Mouse (Mus musculus) urinary bladder, postnatal 36 days (tissue): Measurements from ENCODE around the gene Borcs7.
"Not testable (repeated sequence)": the region's sequence is repeated elsewhere in the genome, so short reads cannot be mapped to it uniquely, and the experiment has no call there.

Experiments
- DNase-seq, 2 experiments: peaks; one replicate each; pipeline ENCODE4 v3.0.0; 2022; ENCODE audit warnings: low spot score in 2 of 2, mixed read lengths in 1 of 2

Gene Borcs7

GRCm38 (mm10) chr19:46710614-46711013, 20.9 kb downstream of the Borcs7 start:
- DNase-seq: no peak

DNA sequence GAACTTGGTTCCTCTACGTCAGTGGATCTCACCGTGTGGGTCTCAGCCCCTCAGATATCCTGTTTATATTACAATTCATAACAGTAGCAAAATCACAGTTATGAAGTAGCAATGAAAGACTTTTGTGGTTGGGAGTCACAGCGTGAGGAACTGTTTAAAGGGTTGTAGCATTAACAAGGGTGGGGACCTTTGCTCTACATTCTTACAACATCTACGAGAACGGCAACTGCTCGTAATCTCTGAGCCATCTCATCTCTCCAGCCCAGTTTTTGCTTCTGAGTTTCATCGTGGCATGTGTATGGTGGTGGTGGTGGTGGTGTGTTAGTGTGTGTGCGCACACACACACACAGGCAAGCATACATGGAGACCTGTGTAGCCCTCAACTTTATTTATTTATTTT, 24.5 kb downstream of the Borcs7 start:
- DNase-seq: no peak

- DNase-seq: no peak
Measured at GRCm38 (mm10) chr19:46715016-46715415, 25.3 kb downstream of the Borcs7 start.

GRCm38 (mm10) chr19:46718150-46718549, 28.4 kb downstream of the Borcs7 start:
- DNase-seq: no peak

DNA sequence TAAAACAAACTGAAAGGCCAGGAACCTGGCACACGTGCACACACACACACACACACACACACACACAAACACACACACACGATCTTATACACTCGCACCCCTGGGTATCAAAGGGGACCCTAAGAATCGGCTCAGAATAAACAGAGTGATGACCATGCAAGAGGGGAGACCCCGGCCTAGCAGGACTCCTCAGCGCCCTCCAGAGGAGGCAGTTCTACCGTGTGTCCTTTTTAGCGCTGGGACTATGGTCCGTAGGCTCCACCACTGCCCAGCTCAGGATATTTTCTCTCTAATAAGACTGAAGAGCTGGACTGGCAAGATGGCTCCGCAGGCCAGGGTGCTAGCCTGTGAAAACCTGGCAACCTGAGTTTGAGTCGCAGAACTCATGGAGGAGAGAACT, 34.7 kb downstream of the Borcs7 start:
- no peak for DNase-seq

GRCm38 (mm10) chr19:46726142-46726541, 36.4 kb downstream of the Borcs7 start:
- DNase-seq: no peak

DNA sequence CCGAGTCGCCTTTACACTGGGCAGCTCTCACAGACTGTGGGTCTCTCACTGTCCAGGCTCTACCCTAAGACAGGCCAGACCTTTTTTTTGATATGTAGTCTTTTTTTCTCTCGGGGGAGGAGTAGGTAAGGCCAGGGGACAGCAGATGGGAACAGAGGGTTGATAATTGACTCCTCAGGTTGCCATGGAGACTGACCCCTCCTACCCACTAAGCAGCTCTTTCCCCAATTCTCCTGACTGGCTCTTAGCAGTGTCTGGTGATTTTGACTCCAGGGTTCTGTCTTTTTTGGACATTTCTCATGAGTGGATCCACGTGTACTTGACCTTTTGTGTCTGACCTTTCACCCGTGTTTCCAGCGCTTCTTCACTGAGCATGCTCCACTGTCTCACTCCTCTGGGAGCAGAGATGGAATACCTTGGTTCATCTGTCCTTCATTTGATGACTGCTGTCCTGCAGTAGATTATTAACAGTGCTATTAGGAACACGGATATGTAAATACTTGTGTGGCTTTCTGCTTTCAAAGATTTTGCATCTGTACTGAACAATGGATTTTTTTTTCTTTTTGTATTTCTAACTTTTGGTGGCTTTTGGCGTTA, 37.5 kb downstream of the Borcs7 start:
- no peak for DNase-seq

DNA sequence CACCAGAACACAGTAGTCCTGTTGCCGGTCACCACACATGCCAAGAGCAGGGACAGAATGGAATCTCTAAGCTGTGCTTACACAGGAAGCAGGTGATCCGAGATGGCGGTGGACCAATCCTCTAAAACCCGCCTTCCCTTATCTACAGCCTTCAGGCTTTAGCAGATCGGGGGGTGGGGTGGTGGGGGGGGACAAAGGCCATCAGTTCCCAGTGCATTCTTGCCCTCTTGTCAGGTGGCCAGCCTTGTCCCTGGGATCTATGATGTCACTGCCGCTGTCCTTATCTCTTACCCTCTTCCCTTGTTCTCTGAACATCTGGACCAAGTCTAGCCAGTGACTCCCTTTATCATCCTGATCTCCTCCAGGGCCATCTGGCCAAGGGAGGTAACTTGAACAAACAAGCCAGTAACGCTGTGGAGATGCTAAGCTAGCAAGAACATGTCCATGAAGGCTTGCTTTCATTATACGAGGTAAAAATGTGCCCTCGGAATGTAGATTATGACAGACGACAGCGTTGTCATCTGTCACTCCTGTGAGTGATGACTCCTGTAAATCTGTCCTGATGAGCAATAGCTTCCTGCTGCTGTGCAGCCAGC, 38.3 kb downstream of the Borcs7 start:
- DNase-seq: peak in 1 of 2 experiments; percentile 2

DNA sequence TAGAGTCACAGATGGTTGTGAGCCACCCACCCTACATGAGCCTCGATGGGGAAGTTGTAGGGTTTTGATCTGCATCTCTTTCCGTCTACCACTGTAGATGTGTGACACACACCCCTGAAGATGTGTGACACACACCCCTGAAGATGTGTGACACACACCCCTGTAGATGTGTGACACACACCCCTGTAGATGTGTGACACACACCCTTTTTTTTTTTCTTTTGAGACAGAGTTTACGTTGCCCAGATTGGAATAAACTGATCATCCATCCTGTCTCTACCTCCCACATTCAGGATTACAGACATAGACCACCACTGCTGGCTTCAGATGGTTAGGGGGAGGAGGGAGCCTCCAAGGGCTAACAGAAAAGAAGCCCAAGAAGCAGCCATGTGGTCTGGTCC, 39.2 kb downstream of the Borcs7 start:
- no peak for DNase-seq

DNA sequence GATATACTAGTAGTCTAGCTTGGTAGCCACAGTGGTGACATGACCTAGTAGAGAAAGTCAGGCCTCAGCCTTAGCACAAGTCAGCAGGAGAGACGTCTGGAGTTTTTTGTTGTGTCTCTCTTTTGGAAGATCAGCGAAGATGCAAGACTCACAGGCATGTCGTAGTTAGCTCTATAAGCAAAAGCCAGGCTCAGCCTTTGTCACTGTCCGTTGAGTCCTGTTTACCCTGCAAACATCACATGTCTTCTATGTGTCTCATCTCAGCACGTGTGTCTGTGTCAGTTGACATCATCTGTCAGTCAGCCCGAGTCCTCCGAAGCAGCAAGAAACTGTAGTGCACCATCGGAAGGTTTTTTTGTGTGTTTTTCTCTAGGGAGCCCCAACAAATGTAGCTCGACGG, 41.6 kb downstream of the Borcs7 start:
- DNase-seq: no peak

- DNase-seq: not testable (repeated sequence)
Measured at GRCm38 (mm10) chr19:46732673-46733072, 43.0 kb downstream of the Borcs7 start.

GRCm38 (mm10) chr19:46733626-46734025, 43.9 kb downstream of the Borcs7 start:
- DNase-seq: no peak

- DNase-seq: no peak
Measured at GRCm38 (mm10) chr19:46735241-46735640, 45.5 kb downstream of the Borcs7 start.

DNA sequence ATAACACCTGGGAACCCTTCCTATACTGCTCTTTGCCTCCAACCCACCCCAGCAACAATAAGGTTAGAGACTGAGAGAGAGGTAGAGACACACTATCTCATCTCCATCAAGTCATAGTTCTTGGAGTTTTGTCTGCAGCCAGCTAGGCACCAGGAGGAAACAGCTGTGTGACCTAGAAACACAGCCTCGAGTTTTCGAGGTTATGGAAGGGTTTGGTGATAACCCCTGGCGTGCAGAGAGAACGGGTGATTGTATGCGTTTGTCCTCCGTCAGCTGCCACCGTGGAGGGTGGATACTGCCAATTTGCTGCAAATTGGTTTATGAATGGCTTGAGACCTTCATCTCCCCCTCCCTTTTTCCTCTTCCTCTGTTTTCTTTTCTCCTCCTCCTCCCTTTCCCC, 47.4 kb downstream of the Borcs7 start:
- DNase-seq: no peak

DNA sequence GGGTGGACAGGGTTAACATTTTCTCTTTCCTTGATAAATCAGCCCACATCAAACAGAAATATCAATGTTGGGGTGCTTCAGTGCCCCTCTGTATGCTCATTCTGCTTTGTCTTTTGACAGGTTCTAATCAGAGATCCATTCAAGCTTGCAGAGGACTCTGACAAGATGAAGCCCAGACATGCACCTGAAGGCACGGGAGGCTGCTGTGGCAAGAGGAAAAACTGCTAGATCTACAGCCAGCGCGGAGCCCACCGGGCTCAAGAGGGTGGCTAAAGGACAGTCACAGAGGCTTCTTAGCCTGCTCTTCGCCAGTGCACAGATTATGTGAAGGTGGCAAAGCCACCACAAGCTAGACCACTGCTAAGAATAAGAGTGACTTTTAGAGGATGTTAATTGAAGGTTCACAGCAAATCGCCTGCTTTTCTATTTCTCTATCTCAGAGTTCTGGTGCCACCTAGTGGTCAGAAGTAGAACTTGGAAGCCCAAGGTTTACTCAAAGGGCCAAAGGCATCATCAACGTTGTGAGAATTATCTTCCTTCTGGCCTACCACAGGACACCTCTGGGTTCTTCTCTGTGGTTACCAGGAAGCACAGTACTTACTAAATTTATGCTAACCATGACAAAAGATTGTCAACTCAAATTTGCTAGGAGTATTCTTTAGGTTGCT, 50.8 kb downstream of the Borcs7 start:
- DNase-seq: peak; percentile 51 to 54

- DNase-seq: no peak
Measured at GRCm38 (mm10) chr19:46741574-46741973, 51.9 kb downstream of the Borcs7 start.

- no peak for DNase-seq
Measured at GRCm38 (mm10) chr19:46744681-46745080, 55.0 kb downstream of the Borcs7 start.

DNA sequence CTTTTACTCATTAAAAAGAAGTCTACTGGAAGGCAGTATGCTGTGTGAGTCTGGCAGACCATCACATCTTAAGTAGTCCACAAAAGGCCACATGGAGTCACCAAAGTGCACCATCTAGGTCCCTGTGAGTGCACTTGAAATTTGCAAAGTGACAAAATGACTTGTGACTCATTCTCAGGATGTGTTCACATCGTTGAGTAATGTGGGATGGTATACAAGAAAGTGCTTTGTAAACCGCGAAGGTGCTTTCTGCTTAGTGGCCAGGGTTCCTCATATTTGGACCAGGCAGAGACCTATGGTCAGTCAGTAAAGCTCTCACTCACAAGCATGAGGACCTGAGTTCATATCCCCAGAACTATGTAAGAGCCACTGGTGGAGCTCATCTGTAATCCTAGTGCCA, 58.1 kb downstream of the Borcs7 start:
- no peak for DNase-seq

GRCm38 (mm10) chr19:46752235-46752634, 62.5 kb downstream of the Borcs7 start:
- DNase-seq: no peak
